Mouse (Mus musculus) hindbrain, embryonic 16.5 days (tissue): Measurements from ENCODE around the gene Kbtbd12. TPM values are rescaled to one million over a fixed set of nuclear protein-coding genes. Genes with fewer than 3 reads are reported as not detected.

Experiments used
- ATAC-seq: fragments of 200-750 bp; cut with Nextera tagmentation; 2 replicates; pipeline ENCODE4 v1.8.0; 2017; ENCODE audit warnings: moderate TSS enrichment, moderate library complexity
- H3K27ac ChIP-seq: fragments of 300-500 bp; sonication (generic); 2 replicates; pipeline ENCODE4 v1.5.1; 2014; ENCODE audit warnings: low read depth, mild to moderate bottlenecking, control low read depth, low read length, moderate library complexity
- H3K27me3 ChIP-seq: fragments of 300-500 bp; sonication (generic); replicated peaks from 2 replicates; pipeline ENCODE4 v1.6.1; 2014; ENCODE audit warnings: low read length; ENCODE audit not compliant: control insufficient read depth, insufficient read depth
- H3K36me3 ChIP-seq: fragments of 300-500 bp; sonication (generic); 2 replicates; pipeline ENCODE4 v1.6.1; 2014; ENCODE audit warnings: mild to moderate bottlenecking, low read length, moderate library complexity, mixed read lengths; ENCODE audit not compliant: control insufficient read depth, insufficient read depth
- H3K4me1 ChIP-seq: fragments of 300-500 bp; sonication (generic); 2 replicates; pipeline ENCODE4 v1.6.1; 2014; ENCODE audit warnings: low read depth, low read length; ENCODE audit not compliant: control insufficient read depth, insufficient read depth
- H3K4me2 ChIP-seq: fragments of 300-500 bp; sonication (generic); 2 replicates; pipeline ENCODE4 v1.6.1; 2014; ENCODE audit warnings: mild to moderate bottlenecking, low read length, control low read depth, moderate library complexity
- H3K4me3 ChIP-seq: fragments of 300-500 bp; sonication (generic); 2 replicates; pipeline ENCODE4 v1.5.1; 2014; ENCODE audit warnings: mild to moderate bottlenecking, low read length, control low read depth, moderate library complexity
- H3K9ac ChIP-seq: fragments of 300-500 bp; sonication (generic); 2 replicates; pipeline ENCODE4 v1.6.1; 2014; ENCODE audit warnings: low read depth, mild to moderate bottlenecking, control low read depth, low read length, moderate library complexity
- H3K9me3 ChIP-seq: fragments of 300-500 bp; sonication (generic); 2 replicates; pipeline ENCODE4 v1.6.1; 2014; ENCODE audit warnings: mild to moderate bottlenecking, low read length, moderate library complexity; ENCODE audit not compliant: control insufficient read depth
- WGBS: fragments of 180-500 bp; shearing (Covaris S2); extraction: QIAGEN DNeasy Blood & Tissue Kit; methylation state at CpG from one replicate; pipeline ENCODE4 v1.1.7; 2014; 5-methylcytosine and 5-hydroxymethylcytosine counted together
- polyA plus RNA-seq: library from polyadenylated mRNA; unstranded; fragments of >200 nt; fragmentation: Nextera tagmentation; extraction: Ambion mirVana; gene quantifications from 2 replicates; pipeline ENCODE4 v1.2.1, GENCODE M21; 2015

Kbtbd12 gene
- polyA plus RNA-seq, 1 experiment from 2014 or later = 0.60 TPM

DNA sequence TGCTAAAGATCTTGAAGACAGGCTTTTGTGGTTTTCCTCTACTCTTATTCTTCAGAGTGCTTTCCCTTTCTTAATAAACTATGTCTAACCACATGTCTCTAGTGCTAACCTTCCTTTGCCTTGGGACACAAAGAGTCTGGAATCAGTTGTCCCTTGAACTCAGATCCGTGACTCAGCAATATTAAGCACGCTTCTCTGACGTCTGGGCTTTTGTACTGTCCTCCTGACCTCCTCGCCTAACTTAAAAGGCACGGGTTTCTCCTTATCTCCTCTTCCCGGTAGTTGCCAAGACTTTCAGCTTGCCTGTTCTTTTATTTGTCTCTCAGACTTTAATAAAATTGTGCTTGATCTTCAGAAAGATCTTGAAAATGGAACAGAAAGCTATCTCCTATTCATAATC is 6.5 kb downstream of the Kbtbd12 start:
- Histone ChIP-seq H3K4me3 (no peak overlapping the region), H3K27ac (no peak overlapping the region), H3K4me2 (no peak overlapping the region), H3K9ac (no peak overlapping the region), H3K36me3 (no peaks in the 10 kb centered on the region), H3K4me1 (peaks cover 6% of the 10 kb centered on the region), H3K27me3 (no peaks in the 10 kb centered on the region), H3K9me3 (no peaks in the 10 kb centered on the region)
- WGBS = 70% methylated on average over 6 of the region's 6 CpGs
- no peak for ATAC-seq

DNA sequence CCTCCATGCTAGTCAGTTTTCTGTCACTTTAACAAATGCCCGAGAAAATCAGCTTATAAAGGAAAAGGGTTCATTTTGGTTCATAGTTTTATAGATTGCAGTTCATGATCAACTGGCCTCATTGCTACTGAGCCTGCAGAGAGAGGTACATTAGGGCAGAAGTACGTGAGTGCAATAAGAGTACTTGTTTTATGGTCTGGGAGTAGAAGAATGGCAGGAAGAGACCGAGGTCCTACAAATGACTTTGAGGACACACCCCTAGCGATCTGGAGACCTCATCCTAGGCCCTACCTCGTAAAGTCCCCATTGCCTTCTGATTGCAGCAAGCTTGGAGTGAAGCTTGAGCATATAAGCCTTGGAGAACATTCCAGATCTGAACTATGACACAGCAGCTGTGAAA is 7.2 kb downstream of the Kbtbd12 start:
- 80% methylated on average over 5 of the region's 5 CpGs for WGBS
- H3K9me3 ChIP-seq = no peaks in the 10 kb centered on the region
- ATAC-seq = no peak

DNA sequence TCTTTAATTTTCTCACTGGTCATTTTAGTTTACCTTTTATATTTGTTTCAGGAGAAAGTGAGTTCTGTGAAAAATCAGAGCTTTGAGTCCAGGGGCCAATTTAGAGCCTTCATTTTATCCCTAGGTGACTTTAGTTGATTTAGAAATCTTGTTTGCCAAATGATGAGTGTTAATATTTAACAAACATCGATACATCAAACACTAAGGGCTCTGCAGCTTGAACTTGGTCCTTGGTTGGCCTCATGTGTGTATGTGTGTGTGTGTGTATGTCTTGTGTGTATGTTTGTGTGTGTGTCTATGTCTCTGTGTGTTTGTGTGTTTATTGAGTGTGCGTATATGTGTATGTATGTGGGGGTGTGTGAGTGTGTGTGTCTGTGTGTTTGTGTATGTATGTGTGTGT is 7.9 kb downstream of the Kbtbd12 start:
- Histone ChIP-seq H3K27me3 (no peaks in the 10 kb centered on the region), H3K9ac (no peak overlapping the region), H3K36me3 (no peaks in the 10 kb centered on the region), H3K9me3 (no peaks in the 10 kb centered on the region), H3K4me3 (no peak overlapping the region), H3K4me1 (peaks cover 6% of the 10 kb centered on the region), H3K27ac (no peak overlapping the region), H3K4me2 (no peak overlapping the region)
- no peak for ATAC-seq
- 95% methylated on average over 2 of the region's 2 CpGs for WGBS

More for the DNA sequence above, 7.2 kb downstream of the Kbtbd12 start:
- Histone ChIP-seq H3K4me2 (no peak overlapping the region), H3K27ac (no peak overlapping the region), H3K36me3 (no peaks in the 10 kb centered on the region), H3K4me3 (no peak overlapping the region), H3K9ac (no peak overlapping the region), H3K27me3 (no peaks in the 10 kb centered on the region), H3K4me1 (peaks cover 6% of the 10 kb centered on the region)

DNA sequence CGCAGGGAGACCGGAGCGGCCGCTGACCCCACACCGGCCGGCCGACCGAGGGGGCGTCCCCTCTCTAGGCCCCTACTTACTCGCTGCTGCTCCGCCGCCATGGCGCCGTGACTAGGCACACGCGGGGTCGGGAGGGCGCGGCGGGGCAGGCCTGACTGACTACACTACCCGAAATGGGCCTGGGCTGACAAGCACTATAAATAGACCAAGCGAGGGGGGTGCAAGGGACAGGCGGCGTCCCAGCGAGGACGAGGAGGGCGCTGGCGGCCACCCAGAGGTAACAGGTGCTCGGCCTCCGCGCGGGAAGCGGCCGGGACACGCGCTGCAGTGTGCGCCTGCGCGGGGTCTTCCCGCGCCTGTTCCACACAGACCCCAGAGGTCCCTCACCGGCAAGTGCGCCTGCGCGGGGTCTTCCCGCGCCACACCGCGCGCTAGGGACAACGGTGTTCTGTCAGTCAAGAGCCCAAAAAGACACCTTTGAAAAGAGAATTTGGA is 10.4 kb downstream of the Kbtbd12 start:
- Histone ChIP-seq H3K4me1 (peaks cover 6% of the 10 kb centered on the region), H3K9me3 (no peaks in the 10 kb centered on the region), H3K36me3 (no peaks in the 10 kb centered on the region), H3K4me3 (peak overlapping the region; percentile 51), H3K4me2 (peak overlapping the region; percentile 94), H3K27me3 (no peaks in the 10 kb centered on the region), H3K27ac (peak overlapping the region; percentile 78), H3K9ac (peak overlapping the region; percentile 68)
- WGBS = under 1% methylated on average over 51 of the region's 51 CpGs
- ATAC-seq = peak; percentile 96

DNA sequence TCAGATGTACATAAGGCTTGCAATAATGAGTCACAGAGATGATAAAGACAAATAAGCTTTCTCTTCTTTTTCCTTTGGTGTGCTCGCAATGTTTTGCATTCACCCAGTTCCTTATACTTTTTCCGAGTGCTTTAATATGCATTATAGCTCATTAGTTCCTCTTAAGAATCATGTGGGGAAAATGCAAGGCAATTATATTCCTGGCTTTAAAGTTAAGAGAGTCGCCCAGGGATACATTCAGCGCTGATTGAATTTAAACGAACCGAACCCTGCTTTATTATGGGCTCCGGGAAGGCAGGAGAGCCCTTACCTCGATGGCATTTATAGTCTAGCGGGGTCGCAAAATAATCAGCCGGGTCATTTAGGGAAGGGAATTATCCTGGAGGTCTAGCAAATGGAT is 10.8 kb downstream of the Kbtbd12 start:
- ATAC-seq = peak; percentile 60
- no peaks in the 10 kb centered on the region for H3K27me3 ChIP-seq
- H3K4me1 ChIP-seq = peaks cover 6% of the 10 kb centered on the region
- no peaks in the 10 kb centered on the region for H3K9me3 ChIP-seq
- peak overlapping the region; percentile 51 for H3K4me3 ChIP-seq
- peak overlapping the region; percentile 94 for H3K4me2 ChIP-seq
- H3K9ac ChIP-seq = peak overlapping the region; percentile 68
- no peaks in the 10 kb centered on the region for H3K36me3 ChIP-seq
- peak overlapping the region; percentile 78 for H3K27ac ChIP-seq
- 18% methylated on average over 11 of the region's 11 CpGs for WGBS

DNA sequence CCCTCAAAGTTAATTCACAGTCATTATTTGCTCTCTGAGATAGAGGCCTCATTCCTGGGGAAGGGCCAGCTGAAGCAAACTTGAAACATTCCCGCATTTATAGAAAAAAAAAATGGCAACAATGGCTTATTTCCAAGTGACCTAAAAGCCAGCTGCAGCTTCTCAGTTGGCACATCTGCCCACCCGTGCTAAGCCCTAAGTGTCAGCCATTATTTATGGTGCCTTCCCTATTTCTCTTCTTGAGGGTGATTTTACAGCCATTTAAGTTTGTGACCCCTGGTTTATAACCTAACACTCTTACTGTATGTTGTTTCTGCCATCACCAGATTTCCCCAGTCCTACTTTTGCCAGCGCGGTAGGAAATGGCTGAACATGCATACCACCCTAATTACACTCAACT is 11.3 kb downstream of the Kbtbd12 start:
- Histone ChIP-seq H3K4me2 (no peak overlapping the region; the same call in 1 of the 2 replicates), H3K4me1 (peaks cover 6% of the 10 kb centered on the region), H3K27ac (peak overlapping the region; percentile 78), H3K9me3 (no peaks in the 10 kb centered on the region), H3K9ac (no peak overlapping the region), H3K36me3 (no peaks in the 10 kb centered on the region), H3K4me3 (no peak overlapping the region), H3K27me3 (no peaks in the 10 kb centered on the region)
- 53% methylated on average over 4 of the region's 4 CpGs for WGBS
- ATAC-seq = no peak

DNA sequence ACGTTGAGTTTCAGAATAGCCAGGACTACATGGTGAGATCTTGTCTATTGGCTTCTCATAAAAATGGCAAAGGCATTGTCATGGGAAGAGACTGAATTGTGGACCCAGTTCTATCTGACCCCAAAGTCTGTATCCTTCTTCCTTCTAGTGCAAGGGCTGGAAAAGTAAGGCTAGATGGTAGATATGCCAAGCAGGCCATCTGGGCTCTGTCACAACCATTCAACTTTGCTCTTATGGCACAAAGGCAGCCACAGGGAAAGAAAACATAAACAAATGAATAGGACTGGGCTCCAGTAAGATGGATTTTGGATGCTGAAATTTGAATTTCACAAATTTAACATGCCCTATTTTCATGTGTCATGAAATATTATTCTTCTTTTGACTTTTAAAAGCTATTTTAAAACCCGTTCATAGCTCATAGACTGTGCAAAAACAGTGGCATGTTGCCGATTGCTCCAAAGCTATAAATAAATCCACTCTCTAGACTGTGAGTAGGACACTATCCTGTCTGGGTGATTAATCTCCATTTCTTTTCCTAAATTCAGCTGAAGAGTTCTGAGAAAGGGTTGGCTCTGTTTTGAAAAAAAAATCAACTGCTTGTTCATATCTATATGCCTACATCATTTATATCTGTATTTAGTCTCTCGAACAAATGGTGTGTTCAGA is 15.8 kb downstream of the Kbtbd12 start:
- ATAC-seq = no peak
- no peak overlapping the region for H3K4me3 ChIP-seq
- H3K27me3 ChIP-seq = no peaks in the 10 kb centered on the region
- H3K4me2 ChIP-seq = no peak overlapping the region
- H3K9ac ChIP-seq = no peak overlapping the region
- no peak overlapping the region for H3K27ac ChIP-seq
- WGBS = 83% methylated on average over 4 of the region's 4 CpGs
- no peaks in the 10 kb centered on the region for H3K36me3 ChIP-seq
- peaks cover 6% of the 10 kb centered on the region for H3K4me1 ChIP-seq
- H3K9me3 ChIP-seq = no peaks in the 10 kb centered on the region

DNA sequence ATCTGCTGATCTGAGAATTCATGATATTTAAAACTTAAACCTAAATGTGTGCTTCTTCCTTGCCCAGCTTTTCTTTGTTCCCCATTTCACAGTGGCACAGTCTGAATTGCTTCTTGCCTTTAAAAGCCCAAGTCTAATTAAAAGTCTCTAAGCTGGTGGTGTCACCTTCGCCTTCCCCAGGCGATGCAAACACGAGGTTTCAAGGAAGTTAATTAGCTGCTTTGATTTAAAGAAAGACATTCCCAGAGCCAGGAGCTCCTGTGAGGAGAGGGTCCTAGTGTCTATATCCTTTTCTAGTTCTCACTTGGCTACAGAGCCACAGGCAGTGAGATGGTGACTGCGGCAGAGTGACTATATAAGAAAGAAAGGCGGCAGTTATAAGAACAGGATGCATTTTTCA is 18.2 kb downstream of the Kbtbd12 start:
- ATAC-seq = peak; percentile 71; the same call in 1 of the 2 replicates
- Histone ChIP-seq H3K36me3 (no peaks in the 10 kb centered on the region), H3K9me3 (no peaks in the 10 kb centered on the region), H3K4me1 (0 out of 2 replicates have a peak, but pooled peaks cover 2% of the 10 kb centered on the region), H3K27me3 (no peaks in the 10 kb centered on the region), H3K4me3 (no peak overlapping the region), H3K4me2 (no peak overlapping the region), H3K27ac (no peak overlapping the region; the same call in 1 of the 2 replicates), H3K9ac (no peak overlapping the region)
- WGBS = 45% methylated on average over 5 of the region's 5 CpGs

DNA sequence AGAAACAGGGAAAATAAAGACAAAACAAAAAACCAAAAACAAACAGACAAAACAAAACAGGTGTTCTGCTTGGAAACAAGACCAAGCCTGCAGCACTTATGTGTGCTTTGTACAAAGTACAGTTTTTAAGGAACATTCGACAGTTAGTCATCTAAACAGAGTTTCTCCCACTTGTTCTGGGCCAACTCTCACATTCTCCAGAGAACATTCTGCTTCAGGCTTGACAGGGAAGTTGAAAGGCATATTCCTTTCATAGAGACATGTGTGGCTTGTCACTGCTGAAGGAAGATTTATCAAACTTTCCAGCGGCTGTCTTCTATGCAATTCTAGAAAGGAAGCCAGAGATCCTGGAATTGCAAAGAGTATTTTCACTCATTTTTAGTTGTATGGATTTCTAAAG is 22.4 kb downstream of the Kbtbd12 start:
- no peak overlapping the region for H3K4me3 ChIP-seq
- H3K4me2 ChIP-seq = no peak overlapping the region
- H3K27me3 ChIP-seq = no peaks in the 10 kb centered on the region
- no peak for ATAC-seq
- no peak overlapping the region for H3K9ac ChIP-seq
- no peaks in the 10 kb centered on the region for H3K36me3 ChIP-seq
- H3K4me1 ChIP-seq = 0 out of 2 replicates have a peak, but pooled peaks cover 2% of the 10 kb centered on the region
- no peaks in the 10 kb centered on the region for H3K9me3 ChIP-seq
- 91% methylated on average over 2 of the region's 2 CpGs for WGBS
- no peak overlapping the region for H3K27ac ChIP-seq
